Mouse (Mus musculus) heart, postnatal 25 days (tissue): Measurements from ENCODE around the gene Lonp2. TPM values are rescaled to one million over a fixed set of nuclear protein-coding genes. Genes with fewer than 3 reads are reported as not detected.

Experiments
- DNase-seq: peaks from one replicate; pipeline ENCODE4 v3.0.0; 2022; ENCODE audit warnings: low spot score
- intact Hi-C: fragments of 180-260 bp; cut with DNase I; formaldehyde crosslinking; loops from one replicate; pipeline ENCODE4 v1.15.1; 2025
- total RNA-seq, 2 experiments: library from RNA; stranded (reverse); gene quantifications; 2 replicates each; pipeline ENCODE4 v1.2.3; 2021

Gene Lonp2
- total RNA-seq, 2 experiments from 2014 or later = 74.9 to 75.2 TPM

DNA sequence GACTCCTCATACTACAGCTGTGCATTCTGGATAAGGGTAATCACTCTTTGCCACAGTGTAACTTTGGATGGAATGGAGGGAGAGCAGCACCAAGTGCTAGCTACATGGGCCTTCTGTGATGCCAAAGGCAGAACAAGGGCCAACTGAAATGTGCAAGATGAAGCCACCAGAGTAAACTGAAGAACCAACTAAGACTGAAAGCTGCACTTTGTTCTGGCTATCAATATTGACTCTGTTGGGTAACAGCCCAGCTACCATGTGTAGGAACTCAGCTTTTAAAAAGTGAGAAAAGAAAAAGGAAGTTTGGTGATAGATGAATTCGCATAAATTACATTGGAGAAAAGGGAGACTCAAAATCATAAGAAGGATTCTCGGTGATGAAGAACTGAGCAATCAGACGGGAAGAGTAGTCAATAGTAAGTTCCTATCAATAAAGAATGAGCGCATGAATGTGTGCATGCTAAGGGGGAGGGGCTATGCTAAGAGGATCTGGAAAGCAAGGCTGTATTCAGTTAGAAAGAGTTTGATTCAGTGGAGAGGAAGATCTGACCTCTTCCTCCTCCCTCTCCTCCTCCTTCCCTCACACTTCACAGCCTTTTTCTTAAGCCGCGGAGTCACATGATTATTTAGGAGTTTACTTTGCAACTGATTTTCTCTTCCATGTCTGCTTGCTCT lies 8.6 kb upstream of the Lonp2 start:
- intact Hi-C loops = no loop called here
- DNase-seq = no peak

DNA sequence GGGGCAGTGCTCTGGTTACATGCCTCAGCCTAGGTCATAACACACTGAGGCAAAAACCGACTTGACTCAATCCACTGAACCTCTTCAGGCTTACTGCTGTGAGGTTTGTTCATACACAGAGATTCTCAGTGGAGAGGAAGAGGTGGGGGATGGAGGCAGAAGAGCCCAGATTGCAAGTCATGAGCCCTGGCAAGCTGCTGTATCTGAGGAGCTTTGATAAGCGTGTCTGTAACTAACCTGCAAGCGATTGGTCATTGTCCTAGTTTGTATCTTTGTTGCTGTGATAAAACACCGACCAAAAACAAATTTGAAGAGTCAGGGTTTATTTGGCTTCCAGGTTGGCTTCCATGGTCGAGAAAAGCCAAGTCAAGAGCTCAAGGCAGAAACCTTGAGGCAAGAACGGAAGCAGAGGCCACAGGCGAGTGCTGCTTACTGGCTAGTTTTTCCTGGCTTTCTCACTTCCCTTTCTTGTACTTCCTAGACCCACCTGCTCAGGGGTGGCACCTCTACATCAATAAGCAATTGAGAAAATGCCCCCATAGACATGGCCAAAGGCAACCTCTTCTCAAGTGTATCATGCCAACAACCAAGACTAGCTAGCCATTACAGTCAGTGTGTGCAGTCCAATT lies 6.0 kb upstream of the Lonp2 start:
- intact Hi-C loops = no loop called here

DNA sequence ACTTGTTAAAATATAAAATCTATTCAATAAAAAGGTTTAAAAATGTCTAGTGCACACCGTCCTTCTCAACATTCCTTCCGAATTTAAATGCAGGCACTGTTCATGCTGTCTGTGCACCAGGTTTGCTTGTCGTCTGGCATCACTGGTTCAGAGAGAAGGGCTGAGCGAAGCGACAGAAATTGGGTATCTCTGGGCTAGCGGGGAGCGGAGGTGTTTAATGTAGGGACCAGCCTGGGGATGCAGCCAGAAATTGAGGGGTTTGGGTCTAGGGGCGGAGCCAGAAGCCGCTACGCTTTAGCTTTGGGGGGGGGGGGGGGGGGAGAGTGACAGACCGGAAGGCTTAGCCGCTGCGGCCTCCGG lies 312 bp upstream of the Lonp2 start:
- no peak for DNase-seq
- intact Hi-C loops = loop anchor here (5.0 kb wide), 1 partner anchor 264 kb away; the partner anchor contains the start of gene N4bp1

More for the DNA sequence above, 6.0 kb upstream of the Lonp2 start:
- no peak for DNase-seq

DNA sequence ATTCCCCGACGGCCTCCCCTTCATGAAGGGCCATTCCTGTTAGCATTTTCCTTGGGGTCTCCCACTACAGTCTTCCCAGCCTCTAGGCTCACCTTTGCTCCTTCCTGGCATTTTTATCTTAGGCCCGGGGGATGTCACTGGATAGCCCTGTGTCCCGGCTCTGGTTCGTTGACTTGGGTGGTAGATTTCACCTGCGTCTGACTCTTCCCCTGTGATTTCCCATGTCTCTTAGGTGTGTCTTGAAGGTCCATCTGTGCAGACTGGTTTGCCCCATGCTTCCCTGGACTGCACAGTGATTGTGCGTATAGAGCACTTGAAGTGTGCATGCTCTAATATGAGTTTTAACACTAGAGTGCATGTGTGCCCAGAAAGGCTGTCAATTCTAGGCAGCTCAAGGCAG lies 1.1 kb downstream of the Lonp2 start:
- no peak for DNase-seq
- intact Hi-C loops = loop anchor here (5.0 kb wide), 1 partner anchor 262 kb away; the partner anchor contains the start of gene N4bp1

DNA sequence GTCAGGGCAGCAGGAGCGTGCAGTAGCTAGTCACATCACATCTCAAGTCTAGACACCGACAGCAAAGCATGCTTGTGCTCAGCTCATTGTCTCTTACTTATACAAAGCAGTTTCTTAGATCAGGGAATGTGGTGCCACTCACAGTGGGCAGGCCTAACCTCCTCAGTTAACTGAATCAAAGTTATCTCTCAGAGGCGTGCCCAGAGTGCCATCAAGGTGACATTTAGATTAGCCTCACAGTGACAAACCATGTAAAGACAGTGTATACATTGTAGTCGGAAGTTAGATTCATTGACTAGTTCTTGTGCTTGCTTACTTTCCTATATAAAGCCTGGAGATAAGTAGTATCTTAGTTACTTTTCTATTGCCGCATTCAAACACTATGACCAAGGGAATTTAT lies 6.4 kb downstream of the Lonp2 start:
- intact Hi-C loops = no loop called here
- no peak for DNase-seq

DNA sequence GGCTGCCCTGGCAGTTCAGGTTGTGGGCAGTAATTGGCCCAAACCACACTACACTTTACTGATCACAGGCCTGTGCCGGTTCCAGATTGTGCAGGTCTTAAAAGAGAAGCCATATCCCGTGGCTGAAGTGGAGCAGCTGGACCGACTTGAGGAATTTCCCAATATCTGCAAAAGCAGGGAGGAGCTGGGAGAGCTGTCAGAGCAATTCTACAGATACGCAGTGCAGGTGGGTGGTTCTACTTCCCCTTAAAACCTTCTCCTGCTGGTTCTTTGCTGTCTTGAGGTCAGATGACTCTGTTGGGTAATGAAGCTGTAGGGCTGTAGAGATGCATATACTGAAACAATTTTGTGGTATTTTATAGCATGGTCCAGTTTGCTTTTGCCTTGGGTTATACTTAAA lies 7.6 kb downstream of the Lonp2 start:
- intact Hi-C loops = no loop called here
- DNase-seq = no peak

DNA sequence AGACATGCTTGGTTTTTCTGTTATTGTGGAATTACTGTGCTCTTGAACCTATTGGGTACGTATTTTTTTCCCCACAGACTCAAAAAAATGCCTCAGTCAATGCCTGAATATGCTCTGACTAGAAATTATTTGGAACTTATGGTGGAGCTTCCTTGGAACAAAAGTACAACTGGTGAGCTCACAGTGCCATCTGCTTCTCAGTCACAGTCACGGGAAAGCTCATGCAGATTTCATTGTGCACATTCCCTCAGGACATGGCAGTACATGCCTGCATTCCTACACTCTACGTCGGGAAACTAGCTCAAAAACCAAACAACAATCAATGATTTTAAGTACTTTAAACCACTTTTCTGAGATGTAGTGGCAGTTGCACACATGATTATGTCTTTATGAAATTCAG lies 14.0 kb downstream of the Lonp2 start:
- DNase-seq = no peak
- intact Hi-C loops = no loop called here

DNA sequence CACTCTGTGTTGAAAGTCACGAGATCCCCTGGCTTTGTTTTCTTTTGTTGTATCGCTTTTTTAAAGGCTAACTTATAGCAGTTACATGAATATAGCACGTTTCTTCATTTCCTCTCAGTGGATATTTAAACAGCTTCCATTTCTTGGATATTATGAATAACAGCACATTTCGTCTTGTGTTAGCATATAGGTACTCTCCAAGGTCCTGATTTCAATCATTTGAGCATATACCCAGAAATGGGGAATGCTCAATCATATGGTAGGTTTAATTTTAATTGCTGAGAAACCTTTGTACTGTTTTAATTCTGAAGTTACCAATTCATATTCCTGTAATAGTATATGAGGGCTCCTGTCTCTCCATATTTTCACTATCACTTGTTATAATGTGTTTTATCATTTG lies 15.1 kb downstream of the Lonp2 start:
- intact Hi-C loops = no loop called here
- DNase-seq = no peak

DNA sequence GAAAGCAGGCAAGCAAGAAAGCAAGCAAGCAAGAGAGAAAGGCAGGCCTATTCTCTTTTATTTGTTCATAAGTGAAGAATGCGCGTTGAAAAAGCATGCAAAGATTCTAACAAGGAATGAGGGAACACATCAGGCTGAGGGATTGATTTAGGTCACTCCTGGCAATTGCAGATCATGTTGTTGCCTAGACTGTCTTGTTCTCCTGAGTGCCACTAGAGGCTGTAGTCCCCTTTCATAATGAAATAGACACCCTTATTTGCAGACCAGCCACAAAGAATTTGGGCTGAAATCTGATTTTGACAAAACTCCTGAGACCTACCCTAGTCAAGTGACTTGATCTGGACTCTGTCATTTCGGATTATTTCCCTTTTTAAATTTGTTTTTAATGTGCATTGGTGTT lies 18.8 kb downstream of the Lonp2 start:
- intact Hi-C loops = loop anchor here (2.0 kb wide), 1 partner anchor 262 kb away; no protein-coding TSS in a partner anchor
- DNase-seq = no peak

DNA sequence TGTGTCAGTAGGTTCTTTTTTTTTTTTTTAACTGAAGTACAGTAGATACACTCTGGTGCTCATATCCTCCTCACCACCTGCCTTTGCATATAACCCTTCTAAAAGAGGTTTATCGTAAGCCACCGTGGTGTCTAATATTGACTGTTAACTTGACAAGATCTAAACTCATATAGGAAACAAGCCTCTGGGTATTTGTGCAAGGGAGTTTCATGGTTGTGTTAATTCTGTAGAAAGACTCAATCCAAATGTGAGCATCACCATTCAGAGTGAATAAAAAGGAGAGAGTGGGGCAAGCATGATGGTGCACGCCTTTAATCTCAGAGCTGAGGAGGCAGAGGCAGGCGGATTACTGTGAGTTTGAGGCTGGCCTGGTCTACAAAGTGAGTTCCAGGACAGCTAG lies 20.8 kb downstream of the Lonp2 start:
- intact Hi-C loops = no loop called here
- no peak for DNase-seq

DNA sequence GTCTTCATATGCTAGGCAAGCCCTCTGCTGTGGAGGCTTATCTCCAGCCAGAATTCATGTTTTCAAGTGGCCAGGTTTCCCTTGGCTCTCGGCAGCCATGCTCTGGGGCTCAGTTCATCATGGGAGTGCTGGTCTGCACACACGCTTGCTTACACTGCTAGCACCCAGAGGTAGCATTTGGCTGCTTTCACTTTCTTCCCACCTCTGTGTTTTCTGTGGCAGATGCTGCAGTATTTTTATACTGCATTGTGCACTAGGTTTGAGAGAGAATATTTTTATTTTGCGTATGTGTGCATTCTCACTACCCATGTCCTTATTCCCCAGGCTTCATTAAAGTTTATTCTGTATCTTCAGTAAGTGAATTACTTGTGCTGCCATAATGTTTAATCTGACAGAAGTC lies 23.9 kb downstream of the Lonp2 start:
- intact Hi-C loops = no loop called here

DNA sequence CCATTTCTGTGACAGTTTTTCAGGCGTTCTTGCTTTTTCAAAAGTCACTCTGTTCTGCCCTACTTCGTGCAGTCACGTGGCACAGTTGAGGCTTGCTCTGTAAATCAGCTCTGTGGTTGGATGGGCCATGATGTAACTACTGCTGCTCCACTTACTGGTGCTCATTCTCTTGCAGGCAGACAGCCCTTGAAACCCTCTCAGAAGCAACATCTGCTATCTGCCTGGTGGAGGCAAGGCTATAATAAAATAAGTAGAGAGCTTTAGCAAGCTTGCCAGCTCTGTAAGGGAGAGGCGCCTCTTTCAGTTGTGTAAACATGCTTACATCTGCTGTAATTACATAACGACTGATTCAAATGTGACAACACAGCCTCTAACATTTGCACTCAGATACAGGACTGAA lies 27.6 kb downstream of the Lonp2 start:
- no peak for DNase-seq
- intact Hi-C loops = loop anchor here (5.0 kb wide), 1 partner anchor 191 kb away; no protein-coding TSS in a partner anchor

More for the DNA sequence above, 23.9 kb downstream of the Lonp2 start:
- no peak for DNase-seq

DNA sequence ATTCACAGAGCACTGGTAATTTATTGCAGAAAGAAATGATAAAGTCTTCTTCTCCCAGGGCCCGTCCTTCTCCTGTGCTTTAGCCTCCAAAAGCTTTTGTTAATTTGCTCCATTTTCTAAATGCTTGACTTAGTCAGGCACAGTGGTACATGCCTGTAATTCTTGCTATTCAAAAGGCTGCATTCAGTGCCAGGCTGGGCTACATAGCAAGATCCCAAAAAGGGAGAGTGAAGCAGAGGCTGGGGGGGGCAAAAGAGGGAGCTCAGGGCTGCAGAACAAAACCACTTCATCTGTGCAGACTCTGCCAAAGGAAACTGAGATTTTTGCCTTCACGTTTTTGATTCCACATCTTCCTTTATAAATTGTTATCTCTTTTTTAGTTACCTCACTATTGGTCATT lies 28.7 kb downstream of the Lonp2 start:
- intact Hi-C loops = loop anchor here (5.0 kb wide), 1 partner anchor 190 kb away; no protein-coding TSS in a partner anchor
- no peak for DNase-seq

DNA sequence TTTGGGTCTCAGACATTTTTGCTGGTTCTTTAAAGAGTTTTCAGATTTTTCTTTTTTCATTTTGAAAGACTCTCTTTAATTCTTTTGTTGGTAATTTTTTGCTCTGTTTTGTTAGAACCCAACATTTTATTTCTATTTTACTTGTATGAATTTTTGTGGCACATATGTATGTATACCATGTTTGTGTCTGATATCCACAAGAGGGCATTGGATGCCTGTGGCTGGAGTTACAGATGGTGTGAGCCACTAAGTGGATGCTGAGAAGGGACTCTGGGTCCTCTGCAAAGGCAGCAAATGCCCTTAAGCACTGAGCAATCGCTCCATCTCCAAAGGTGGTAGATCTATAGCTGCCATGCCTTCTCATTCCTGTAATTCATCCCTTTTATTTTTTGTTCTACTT lies 30.7 kb downstream of the Lonp2 start:
- no peak for DNase-seq
- intact Hi-C loops = loop anchor here (5.0 kb wide), 1 partner anchor 188 kb away; no protein-coding TSS in a partner anchor

DNA sequence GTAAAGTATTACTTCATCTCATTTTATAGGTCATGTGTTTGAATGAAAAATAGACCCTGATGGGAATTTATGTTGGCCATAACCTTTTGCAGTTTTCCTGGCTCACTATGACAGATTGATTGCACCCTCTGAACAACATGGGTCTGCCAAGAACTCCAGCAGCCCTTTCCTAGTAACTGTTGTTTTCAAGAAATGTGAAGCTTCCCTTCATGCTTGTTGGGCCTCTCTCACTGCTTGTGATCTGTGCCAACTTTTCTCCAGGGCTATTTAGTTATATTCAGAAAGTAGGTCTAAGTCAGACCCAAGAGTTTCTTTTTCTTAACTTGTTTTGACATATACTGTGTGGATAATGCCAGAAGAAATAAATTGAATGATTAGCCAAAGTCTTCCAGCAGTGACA lies 44.9 kb downstream of the Lonp2 start:
- intact Hi-C loops = no loop called here
- no peak for DNase-seq

DNA sequence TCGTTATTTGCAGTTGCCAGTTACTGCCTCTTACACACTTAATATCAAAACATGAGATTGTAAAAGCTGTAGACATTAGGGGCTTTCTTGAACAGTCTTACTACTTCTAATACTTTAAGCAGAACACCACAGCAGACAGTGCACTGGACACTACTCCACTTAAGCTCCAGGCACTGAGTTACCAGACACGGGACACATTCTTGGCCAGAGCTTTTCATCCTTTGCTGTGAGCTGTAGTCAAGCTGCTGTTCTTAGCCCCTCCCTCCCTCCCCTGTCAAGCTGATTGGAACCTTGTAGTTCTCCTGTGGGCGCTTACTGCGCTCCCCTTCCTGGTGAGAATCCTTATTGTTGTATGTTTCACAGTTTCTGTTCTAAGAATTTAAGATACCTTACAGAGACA lies 45.4 kb downstream of the Lonp2 start:
- DNase-seq = no peak
- intact Hi-C loops = no loop called here

DNA sequence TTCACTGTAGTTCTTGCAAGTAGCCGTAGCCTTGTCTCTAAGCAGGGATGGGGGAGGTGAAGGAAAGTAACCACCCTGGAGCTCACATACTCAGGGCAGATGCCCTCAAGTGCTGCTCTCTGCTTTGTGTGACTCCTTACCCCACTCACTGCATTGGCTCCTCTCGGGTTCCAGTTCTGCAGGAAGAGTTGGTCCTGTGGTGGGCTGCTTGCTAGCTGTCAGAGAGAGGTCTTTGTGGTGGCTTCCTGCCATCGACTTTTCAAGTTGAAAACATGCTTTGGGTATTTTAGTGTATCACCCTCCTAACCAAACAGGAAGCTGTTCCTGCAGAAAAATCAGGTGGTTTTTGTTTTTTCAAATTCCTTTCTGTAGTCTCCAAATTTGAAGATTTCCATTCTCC lies 62.8 kb downstream of the Lonp2 start:
- intact Hi-C loops = no loop called here
- no peak for DNase-seq

DNA sequence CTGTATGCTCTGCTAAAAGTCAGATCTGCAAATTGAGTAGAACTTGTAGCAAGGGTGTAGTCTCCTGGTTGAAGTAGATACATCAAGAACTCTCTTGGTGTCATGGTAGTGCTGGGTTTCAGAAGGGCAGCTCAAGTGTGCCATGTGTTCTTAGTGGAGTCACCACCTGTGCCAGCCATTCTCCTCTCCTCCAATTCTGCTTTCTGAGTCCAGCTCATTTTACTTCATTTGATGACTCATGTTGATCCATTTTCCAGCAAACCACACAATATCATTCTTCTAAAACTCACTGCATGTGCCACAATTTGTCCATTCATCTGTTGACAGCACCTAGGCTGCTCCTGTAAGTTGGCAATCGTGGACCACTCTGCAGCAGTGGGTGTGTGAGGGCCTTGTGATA lies 68.3 kb downstream of the Lonp2 start:
- intact Hi-C loops = no loop called here
- no peak for DNase-seq

DNA sequence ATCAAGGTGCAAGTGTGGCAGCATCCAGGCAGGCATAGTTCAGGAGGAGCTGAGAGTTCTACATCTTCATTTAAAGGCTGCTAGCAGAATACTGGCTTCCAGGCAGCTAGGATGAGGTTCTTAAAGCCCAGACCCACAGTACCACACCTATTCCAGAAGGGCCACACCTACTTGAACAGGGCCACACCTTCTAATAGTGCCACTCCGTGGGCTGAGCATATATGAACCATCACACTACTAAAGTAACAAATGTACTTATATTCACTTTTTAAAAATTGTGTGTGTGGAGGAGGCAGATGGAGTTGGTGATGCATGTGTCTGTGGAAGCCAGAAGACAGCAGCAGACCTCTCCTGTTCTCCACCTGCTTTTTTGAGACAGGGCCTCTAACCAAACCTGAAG lies 70.2 kb downstream of the Lonp2 start:
- no peak for DNase-seq
- intact Hi-C loops = no loop called here

DNA sequence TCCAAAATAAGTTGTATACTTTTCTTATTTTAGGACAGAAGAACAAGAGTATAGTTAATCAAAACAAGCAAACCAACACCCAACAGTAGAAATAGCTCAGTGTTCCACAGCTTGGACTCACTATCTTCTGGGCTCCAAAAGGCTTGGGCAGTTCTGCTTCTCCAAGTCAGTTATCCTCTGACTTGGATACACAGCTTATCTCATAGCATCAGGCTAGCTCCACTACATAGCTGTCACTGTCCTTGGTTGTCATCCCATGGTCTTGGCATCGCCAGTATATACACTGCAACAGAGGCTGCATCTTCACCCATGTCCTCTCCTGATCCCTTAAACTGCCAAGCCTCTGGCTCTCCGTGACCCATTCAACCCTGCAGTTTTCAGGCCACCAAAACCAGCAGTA lies 71.9 kb downstream of the Lonp2 start:
- intact Hi-C loops = no loop called here
- no peak for DNase-seq

DNA sequence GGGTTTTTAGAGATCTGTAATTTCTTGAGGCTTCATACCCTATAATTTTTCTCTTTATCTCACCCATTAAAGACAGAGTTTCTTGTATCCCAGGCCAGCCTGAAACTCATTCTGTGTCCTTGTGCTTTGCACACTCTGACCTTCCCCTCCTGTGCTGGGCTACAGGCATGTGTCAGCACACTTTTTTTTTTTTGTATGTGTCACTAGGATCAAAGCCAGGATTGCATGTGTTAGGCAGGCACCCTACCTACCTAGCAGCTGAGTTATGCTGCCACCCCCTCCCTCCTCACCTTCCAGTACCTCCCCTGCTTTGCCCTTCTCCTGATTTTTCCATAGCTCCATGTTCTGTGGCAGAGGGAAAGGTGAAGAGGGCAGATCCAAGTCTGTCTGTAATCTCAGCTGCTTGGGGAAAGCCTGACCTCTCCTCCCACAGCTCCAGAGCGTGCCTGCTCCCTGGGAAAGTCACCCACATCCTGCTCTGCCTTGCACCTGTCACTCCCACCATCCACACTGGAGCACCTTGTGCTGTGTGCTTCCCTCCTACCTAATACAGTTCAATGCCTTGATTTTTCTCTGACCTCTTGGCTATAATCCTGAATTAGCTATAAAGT lies 75.1 kb downstream of the Lonp2 start:
- DNase-seq = no peak
- intact Hi-C loops = no loop called here
